Mouse (Mus musculus) limb, embryonic 14.5 days (tissue): ENCODE data around the gene Ttc39d. TPM values are rescaled to one million over a fixed set of nuclear protein-coding genes. Genes with fewer than 3 reads are reported as not detected.

Experiments
- ATAC-seq: fragments of 200-750 bp; cut with Nextera tagmentation; 2 replicates; pipeline ENCODE4 v1.8.0; 2017; ENCODE audit warnings: low read depth, moderate number of reproducible peaks, moderate TSS enrichment; ENCODE audit not compliant: low FRiP score
- DNase-seq: peaks from one replicate; pipeline ENCODE4 v3.0.0-alpha.2; 2015; ENCODE audit warnings: low spot score
- H3K27ac ChIP-seq: fragments of 300-500 bp; sonication (generic); replicated peaks from 2 replicates; pipeline ENCODE4 v1.5.1; 2014; ENCODE audit warnings: low read depth, mild to moderate bottlenecking, low read length, moderate library complexity, mixed read lengths
- H3K27me3 ChIP-seq: fragments of 300-500 bp; sonication (generic); 2 replicates; pipeline ENCODE4 v1.6.1; 2014; ENCODE audit warnings: low read length, mixed read lengths; ENCODE audit not compliant: control insufficient read depth, insufficient read depth
- H3K36me3 ChIP-seq: fragments of 300-500 bp; sonication (generic); 2 replicates; pipeline ENCODE4 v1.6.1; 2014; ENCODE audit warnings: mild to moderate bottlenecking, low read length, moderate library complexity, mixed read lengths; ENCODE audit not compliant: control insufficient read depth, insufficient read depth
- H3K4me1 ChIP-seq: fragments of 300-500 bp; sonication (generic); 2 replicates; pipeline ENCODE4 v1.6.1; 2014; ENCODE audit warnings: antibody characterized with exemption, low read length, mixed read lengths; ENCODE audit not compliant: control insufficient read depth, insufficient read depth
- H3K4me2 ChIP-seq: fragments of 300-500 bp; sonication (generic); replicated peaks from 2 replicates; pipeline ENCODE4 v1.6.1; 2014; ENCODE audit warnings: low read depth, mild to moderate bottlenecking, low read length, moderate library complexity; ENCODE audit not compliant: severe bottlenecking
- H3K4me3 ChIP-seq: fragments of 300-500 bp; sonication (generic); replicated peaks from 2 replicates; pipeline ENCODE4 v1.5.1; 2014; ENCODE audit warnings: low read length
- H3K9ac ChIP-seq: fragments of 300-500 bp; sonication (generic); 2 replicates; pipeline ENCODE4 v1.6.1; 2014; ENCODE audit warnings: mild to moderate bottlenecking, low read depth, low read length, moderate library complexity; ENCODE audit not compliant: severe bottlenecking
- H3K9me3 ChIP-seq: fragments of 300-500 bp; sonication (generic); 2 replicates; pipeline ENCODE4 v1.6.1; 2016; ENCODE audit warnings: low read length; ENCODE audit not compliant: control insufficient read depth
- POLR2A ChIP-seq: fragments of 200-500 bp; IDR thresholded peaks from 2 replicates; pipeline ENCODE4 v1.8.0; 2012; ENCODE audit warnings: inconsistent platforms, mild to moderate bottlenecking, moderate library complexity, borderline replicate concordance; ENCODE audit not compliant: insufficient read depth, insufficient read length; ENCODE audit errors: extremely low read depth
- WGBS: fragments of 180-500 bp; shearing (Covaris S2); extraction: QIAGEN DNeasy Blood & Tissue Kit; methylation state at CpG from one replicate; pipeline ENCODE4 v1.1.7; 2014; 5-methylcytosine and 5-hydroxymethylcytosine counted together
- polyA plus RNA-seq, 2 experiments: library from polyadenylated mRNA; depleted of rRNA in 1 of 2; stranded (reverse) in 1 of 2; unstranded in 1 of 2; fragments of >200 nt; fragmentation: Nextera tagmentation in 1 of 2; extraction: Ambion mirVana in 1 of 2; gene quantifications; 2 replicates each; pipeline versions ENCODE4 v1.2.1 to v1.2.3; 2012 to 2014

Ttc39d gene
- polyA plus RNA-seq, 2 experiments: 0.11 TPM; not detected in 1

DNA sequence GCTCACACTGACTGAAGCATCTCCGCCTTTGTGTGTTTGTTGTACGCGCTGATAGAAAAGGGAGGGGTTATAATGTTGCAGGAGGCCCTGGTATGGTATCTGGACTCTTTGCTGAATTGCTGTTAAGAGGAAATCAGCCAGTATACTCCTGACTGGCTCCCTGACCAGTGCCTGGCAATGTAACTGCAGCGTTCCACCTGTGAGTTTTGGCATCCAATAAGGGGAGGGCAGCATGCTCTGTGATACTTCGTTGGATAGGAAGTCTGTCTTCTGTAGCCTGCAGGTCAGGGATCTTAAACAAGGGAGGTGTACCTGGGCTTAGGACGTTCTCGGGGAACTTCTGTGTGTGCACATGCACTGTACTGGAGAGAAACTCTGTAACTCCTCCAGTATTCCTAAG, 36.3 kb upstream of the Ttc39d start:
- WGBS: 92% methylated on average over 7 of the region's 7 CpGs
- Histone ChIP-seq H3K4me1 (peaks cover 24% of the 10 kb centered on the region), H3K27me3 (no peaks in the 10 kb centered on the region), H3K36me3 (no peaks in the 10 kb centered on the region), H3K9ac (no peak overlapping the region), H3K4me3 (no peak overlapping the region), H3K9me3 (no peaks in the 10 kb centered on the region), H3K4me2 (no peak overlapping the region), H3K27ac (no peak overlapping the region)
- DNase-seq (no peak), ATAC-seq (no peak)
- no peak for TF ChIP-seq POLR2A

- no peak overlapping the region for H3K4me2 ChIP-seq
- no peak overlapping the region for H3K27ac ChIP-seq
- H3K9me3 ChIP-seq: no peaks in the 10 kb centered on the region
- TF ChIP-seq POLR2A: no peak
- WGBS: 94% methylated on average over 4 of the region's 4 CpGs
- H3K36me3 ChIP-seq: no peaks in the 10 kb centered on the region
- DNase-seq (no peak), ATAC-seq (no peak)
- no peak overlapping the region for H3K9ac ChIP-seq
- H3K4me1 ChIP-seq: peaks cover 22% of the 10 kb centered on the region
- no peak overlapping the region for H3K4me3 ChIP-seq
- H3K27me3 ChIP-seq: no peaks in the 10 kb centered on the region
These were observed 35.3 kb upstream of the Ttc39d start for GRCm38 (mm10) chr17:80171948-80172347.

DNA sequence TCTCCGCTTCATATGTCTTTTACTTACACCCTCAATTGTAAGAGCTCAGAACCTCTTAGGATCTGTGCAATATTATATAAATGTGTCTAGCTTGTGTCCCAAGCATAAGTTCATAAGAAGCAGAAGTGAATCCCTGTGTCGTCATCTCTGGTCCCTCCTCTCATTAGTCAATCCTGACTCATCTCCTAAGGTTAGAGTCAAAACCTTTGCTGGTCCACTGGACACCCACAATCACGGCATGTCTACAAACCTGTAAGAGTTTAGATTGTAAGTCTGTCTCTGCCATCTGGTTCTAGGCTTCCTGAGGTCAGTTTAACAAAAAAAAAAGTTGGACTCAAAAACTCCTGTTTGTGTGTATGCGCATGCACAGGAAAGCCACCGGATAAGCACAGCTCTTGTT, 34.5 kb upstream of the Ttc39d start:
- Histone ChIP-seq H3K4me1 (peaks cover 15% of the 10 kb centered on the region), H3K9ac (no peak overlapping the region), H3K36me3 (no peaks in the 10 kb centered on the region), H3K27ac (no peak overlapping the region), H3K9me3 (no peaks in the 10 kb centered on the region), H3K4me3 (no peak overlapping the region), H3K4me2 (no peak overlapping the region), H3K27me3 (no peaks in the 10 kb centered on the region)
- TF ChIP-seq POLR2A: no peak
- DNase-seq (no peak), ATAC-seq (no peak)
- WGBS: 90% methylated on average over 5 of the region's 5 CpGs

GRCm38 (mm10) chr17:80173708-80174107, 33.6 kb upstream of the Ttc39d start:
- WGBS: 80% methylated on average over 2 of the region's 2 CpGs
- Histone ChIP-seq H3K4me1 (peaks cover 5% of the 10 kb centered on the region), H3K36me3 (no peaks in the 10 kb centered on the region), H3K9me3 (no peaks in the 10 kb centered on the region), H3K27ac (no peak overlapping the region), H3K4me3 (no peak overlapping the region), H3K4me2 (no peak overlapping the region), H3K27me3 (no peaks in the 10 kb centered on the region), H3K9ac (no peak overlapping the region)
- ATAC-seq: no peak
- no peak for DNase-seq
- no peak for TF ChIP-seq POLR2A

DNA sequence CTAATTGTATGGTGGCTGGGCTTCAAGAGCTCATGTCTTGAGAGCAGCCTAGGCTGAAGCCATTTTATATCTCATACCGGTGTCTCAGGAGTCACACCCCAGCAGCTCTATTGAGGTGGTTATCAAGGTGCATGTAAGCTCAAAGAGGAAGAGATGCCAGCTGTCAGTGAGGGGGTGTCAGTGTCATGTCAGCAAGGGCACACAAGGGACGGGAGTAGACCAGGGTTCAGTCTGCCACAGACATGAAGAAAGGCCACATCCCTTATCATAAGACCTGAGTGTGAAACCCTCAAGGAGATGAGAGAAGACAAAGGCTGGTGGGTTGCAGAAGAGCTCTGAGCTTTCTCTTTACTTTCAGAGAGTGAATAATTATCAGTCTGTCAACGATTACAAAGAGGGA, 33.1 kb upstream of the Ttc39d start:
- 88% methylated on average over 3 of the region's 3 CpGs for WGBS
- Histone ChIP-seq H3K9me3 (no peaks in the 10 kb centered on the region), H3K4me1 (peaks cover under 1% of the 10 kb centered on the region; the same call in 1 of the 2 replicates), H3K4me3 (no peak overlapping the region), H3K27me3 (no peaks in the 10 kb centered on the region), H3K4me2 (no peak overlapping the region), H3K27ac (no peak overlapping the region), H3K36me3 (no peaks in the 10 kb centered on the region), H3K9ac (no peak overlapping the region)
- no peak for TF ChIP-seq POLR2A
- no peak for DNase-seq
- no peak for ATAC-seq
